In the genomic region with DNA sequence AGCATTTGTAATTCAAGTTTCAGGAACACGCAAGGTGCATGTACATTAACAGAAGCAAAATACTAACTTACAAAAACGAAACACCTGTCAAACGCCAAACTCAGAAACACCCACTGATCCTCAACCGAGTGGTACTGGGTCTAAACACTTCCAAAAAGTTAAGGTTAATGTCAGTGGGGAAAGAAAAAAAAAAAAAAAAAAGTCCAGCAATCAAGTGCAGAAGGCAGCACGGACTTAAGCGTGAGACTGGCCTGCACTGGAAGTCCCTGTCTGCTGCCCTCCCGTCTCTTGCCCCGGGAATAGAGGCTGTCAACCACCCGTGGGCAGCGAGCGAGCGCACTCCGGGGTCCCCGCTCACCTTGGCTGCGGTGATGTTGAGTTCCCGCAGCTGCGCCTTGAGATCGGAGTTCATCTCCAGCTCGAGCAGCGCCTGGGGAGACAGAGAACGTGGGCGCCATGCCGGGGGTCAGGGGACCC, we compare ENCODE assay signal across 8 mouse cellular contexts. TPM values are rescaled to one million over a fixed set of nuclear protein-coding genes. Genes with fewer than 3 reads are reported as not detected.
DNase-seq lines count a peak whose midpoint lies in the region; ATAC-seq and TF ChIP-seq lines count a peak whose summit lies in the region.

No protein-coding gene starts in this region.

- H3K27me3 ChIP-seq in neural tube, embryonic 11.5 days (ENCODE audit: control insufficient read depth, insufficient read depth, low read length): no peaks in the 10 kb centered on the region
- H3K27me3 ChIP-seq in liver, adult 2 months (ENCODE audit: control insufficient read depth, insufficient read depth, low read length): no peaks in the 10 kb centered on the region
- no peaks in the 10 kb centered on the region for H3K27me3 ChIP-seq in stomach, embryonic 16.5 days (ENCODE audit: control insufficient read depth, insufficient read depth, low read length)

- 2% methylated on average over 23 of the region's 23 CpGs for WGBS in neural tube, embryonic 11.5 days
- 2% methylated on average over 23 of the region's 23 CpGs for WGBS in liver, adult 2 months
- WGBS in stomach, embryonic 16.5 days: 2% methylated on average over 23 of the region's 23 CpGs

- no peaks in the 10 kb centered on the region for H3K9me3 ChIP-seq in neural tube, embryonic 11.5 days (ENCODE audit: control insufficient read depth, low read length)
- no peaks in the 10 kb centered on the region for H3K9me3 ChIP-seq in stomach, embryonic 16.5 days (replicated peaks; ENCODE audit: control insufficient read depth, low read length)

- no peak for TF ChIP-seq POLR2A in liver, adult 2 months (IDR thresholded peaks at IDR 0.05; ENCODE audit: extremely low read depth, insufficient read depth, low read length)

- peaks cover 24% of the 10 kb centered on the region for H3K36me3 ChIP-seq in neural tube, embryonic 11.5 days (ENCODE audit: control insufficient read depth, insufficient read depth, low read length)
- peaks cover 40% of the 10 kb centered on the region for H3K36me3 ChIP-seq in liver, adult 2 months (ENCODE audit: control insufficient read depth, insufficient read depth, low read length)
- peaks cover 28% of the 10 kb centered on the region for H3K36me3 ChIP-seq in stomach, embryonic 16.5 days (ENCODE audit: control insufficient read depth, insufficient read depth, low read length)

- H3K79me2 ChIP-seq in liver, adult 2 months (ENCODE audit: control insufficient read depth, insufficient read depth, low read length): peaks cover 9% of the 10 kb centered on the region; the same call in 1 of the 2 replicates

- peak overlapping the region; percentile 94 for H3K9ac ChIP-seq in neural tube, embryonic 11.5 days (ENCODE audit: low read length)
- H3K9ac ChIP-seq in liver, adult 2 months (ENCODE audit: low read depth, low read length): peak overlapping the region; percentile 94
- peak overlapping the region; percentile 99 for H3K9ac ChIP-seq in stomach, embryonic 16.5 days (ENCODE audit: low read length)

- DNase-seq in neural tube, embryonic 11.5 days (ENCODE audit: low spot score): no peak
- DNase-seq in neural tube, embryonic 10.5 days (ENCODE audit: extremely low spot score, low spot score): no peak
- DNase-seq in liver, adult 2 months (ENCODE audit: extremely low read depth, low read depth, low spot score): no peak
- no peak for DNase-seq in layer of hippocampus, postnatal 14 days (ENCODE audit: low spot score in 2 of 2)
- no peak for DNase-seq in urinary bladder, adult 2 months (ENCODE audit: low spot score)
- no peak for DNase-seq in lung, postnatal 25 days (ENCODE audit: low spot score)

- H3K4me1 ChIP-seq in neural tube, embryonic 11.5 days (ENCODE audit: control insufficient read depth, insufficient read depth, low read length): peaks cover 6% of the 10 kb centered on the region; the same call in 1 of the 2 replicates
- H3K4me1 ChIP-seq in liver, adult 2 months (ENCODE audit: control insufficient read depth, insufficient read depth, low read length): peaks cover 15% of the 10 kb centered on the region
- H3K4me1 ChIP-seq in stomach, embryonic 16.5 days (ENCODE audit: control insufficient read depth, insufficient read depth, low read length): peaks cover 18% of the 10 kb centered on the region

- peak overlapping the region; percentile 83 for H3K27ac ChIP-seq in neural tube, embryonic 11.5 days (ENCODE audit: low read depth, low read length)
- H3K27ac ChIP-seq in liver, adult 2 months (replicated peaks; ENCODE audit: insufficient read depth, low read depth, low read length): peak overlapping the region; percentile 44
- H3K27ac ChIP-seq in stomach, embryonic 16.5 days (ENCODE audit: low read length): peak overlapping the region; percentile 81

- H3K4me2 ChIP-seq in neural tube, embryonic 11.5 days (ENCODE audit: low read depth): peak overlapping the region; percentile 72
- H3K4me2 ChIP-seq in stomach, embryonic 16.5 days (ENCODE audit: low read depth, low read length): peak overlapping the region; percentile 93

- TF ChIP-seq CTCF in liver, adult 2 months (IDR thresholded peaks at IDR 0.05; ENCODE audit: low read depth, low read length): no peak

- ATAC-seq in neural tube, embryonic 11.5 days (ENCODE audit: insufficient read depth, low FRiP score, low TSS enrichment): peak; percentile 42
- ATAC-seq in erythroid progenitor cell, adult 5-6 weeks (replicated peaks; ENCODE audit: low FRiP score, poor library complexity, severe bottlenecking): peak; percentile 41; the same call in 1 of the 2 replicates
- ATAC-seq in stomach, embryonic 16.5 days (ENCODE audit: insufficient read depth, low FRiP score): no peak

- peak overlapping the region; percentile 82 for H3K4me3 ChIP-seq in neural tube, embryonic 11.5 days (ENCODE audit: low read depth, low read length)
- peak overlapping the region; percentile 77 for H3K4me3 ChIP-seq in liver, adult 2 months (ENCODE audit: insufficient read depth, low read depth, low read length)
- H3K4me3 ChIP-seq in stomach, embryonic 16.5 days (replicated peaks; ENCODE audit: low read length): peak overlapping the region; percentile 91

RNA-seq across cellular contexts. Expression of gene Rps7, which starts 0.7 kb away (rescaled TPM):
- polyA plus RNA-seq in neural tube, embryonic 11.5 days (2014; fragmentation: Nextera tagmentation; extraction: Ambion mirVana): 639 and 701 TPM in 2 replicates
- 586 and 840 TPM in 2 replicates for total RNA-seq in erythroid progenitor cell, adult 5-6 weeks (2015; ENCODE audit: low replicate concordance)
- total RNA-seq in erythroid progenitor cell, adult 5-6 weeks (2017; ENCODE audit: low replicate concordance): 645 and 703 TPM in 2 replicates
- 391 and 441 TPM in 2 replicates for total RNA-seq in liver, adult 2 months (2014; rRNA removed)
- 136 and 137 TPM in 2 replicates for polyA plus RNA-seq in liver, adult 2 months (2012; rRNA removed)
- 463 and 682 TPM in 2 replicates for polyA plus RNA-seq in stomach, embryonic 16.5 days (2015; fragmentation: Nextera tagmentation; extraction: Ambion mirVana)
- 100 to 1,000 TPM; 273 to 291 TPM for total RNA-seq in layer of hippocampus, postnatal 14 days (2021)
- 842 and 930 TPM in 2 replicates for polyA plus RNA-seq in urinary bladder, adult 2 months (2012; rRNA removed)

RNA-seq across cellular contexts. Expression of gene Colec11, which starts 11.9 kb away (rescaled TPM):
- polyA plus RNA-seq in neural tube, embryonic 11.5 days (2014; fragmentation: Nextera tagmentation; extraction: Ambion mirVana): 0.16 and 0.39 TPM in 2 replicates
- not detected in 2 replicates for total RNA-seq in erythroid progenitor cell, adult 5-6 weeks (2015; ENCODE audit: low replicate concordance)
- not detected in 2 replicates for total RNA-seq in erythroid progenitor cell, adult 5-6 weeks (2017; ENCODE audit: low replicate concordance)
- 57.1 and 67.2 TPM in 2 replicates for total RNA-seq in liver, adult 2 months (2014; rRNA removed)
- 33.8 and 37.9 TPM in 2 replicates for polyA plus RNA-seq in liver, adult 2 months (2012; rRNA removed)
- 1.5 and 1.6 TPM in 2 replicates for polyA plus RNA-seq in stomach, embryonic 16.5 days (2015; fragmentation: Nextera tagmentation; extraction: Ambion mirVana)
- under 1 TPM; 0.69 to 0.88 TPM for total RNA-seq in layer of hippocampus, postnatal 14 days (2021)
- polyA plus RNA-seq in urinary bladder, adult 2 months (2012; rRNA removed): 5.4 and 7.9 TPM in 2 replicates

RNA-seq across cellular contexts. Expression of gene Rnaseh1, which starts 14.3 kb away (rescaled TPM):
- 25.7 and 28.5 TPM in 2 replicates for polyA plus RNA-seq in neural tube, embryonic 11.5 days (2014; fragmentation: Nextera tagmentation; extraction: Ambion mirVana)
- total RNA-seq in erythroid progenitor cell, adult 5-6 weeks (2015; ENCODE audit: low replicate concordance): 8.8 and 11.9 TPM in 2 replicates
- 3.6 and 10.4 TPM in 2 replicates for total RNA-seq in erythroid progenitor cell, adult 5-6 weeks (2017; ENCODE audit: low replicate concordance)
- total RNA-seq in liver, adult 2 months (2014; rRNA removed): 4.4 and 4.7 TPM in 2 replicates
- 4.3 and 5.3 TPM in 2 replicates for polyA plus RNA-seq in liver, adult 2 months (2012; rRNA removed)
- 27.2 and 28.3 TPM in 2 replicates for polyA plus RNA-seq in stomach, embryonic 16.5 days (2015; fragmentation: Nextera tagmentation; extraction: Ambion mirVana)
- 10 to 100 TPM; 11.4 to 14.5 TPM for total RNA-seq in layer of hippocampus, postnatal 14 days (2021)
- polyA plus RNA-seq in urinary bladder, adult 2 months (2012; rRNA removed): 16.9 and 25.3 TPM in 2 replicates

RNA-seq across cellular contexts. Expression of gene Adi1, which starts 39.9 kb away (rescaled TPM):
- polyA plus RNA-seq in neural tube, embryonic 11.5 days (2014; fragmentation: Nextera tagmentation; extraction: Ambion mirVana): 43.8 and 48.8 TPM in 2 replicates
- 11.5 and 14.7 TPM in 2 replicates for total RNA-seq in erythroid progenitor cell, adult 5-6 weeks (2015; ENCODE audit: low replicate concordance)
- 3.1 and 7.7 TPM in 2 replicates for total RNA-seq in erythroid progenitor cell, adult 5-6 weeks (2017; ENCODE audit: low replicate concordance)
- total RNA-seq in liver, adult 2 months (2014; rRNA removed): 101 and 119 TPM in 2 replicates
- polyA plus RNA-seq in liver, adult 2 months (2012; rRNA removed): 56.4 and 61.8 TPM in 2 replicates
- polyA plus RNA-seq in stomach, embryonic 16.5 days (2015; fragmentation: Nextera tagmentation; extraction: Ambion mirVana): 80.7 and 85.1 TPM in 2 replicates
- total RNA-seq in layer of hippocampus, postnatal 14 days (2021): 10 to 100 TPM; 17.3 to 23.8 TPM
- polyA plus RNA-seq in urinary bladder, adult 2 months (2012; rRNA removed): 56.3 and 57.6 TPM in 2 replicates

RNA-seq across cellular contexts. Expression of gene Allc, which starts 52.8 kb away (rescaled TPM):
- not detected in 2 replicates for polyA plus RNA-seq in neural tube, embryonic 11.5 days (2014; fragmentation: Nextera tagmentation; extraction: Ambion mirVana)
- not detected in 2 replicates for total RNA-seq in erythroid progenitor cell, adult 5-6 weeks (2015; ENCODE audit: low replicate concordance)
- total RNA-seq in erythroid progenitor cell, adult 5-6 weeks (2017; ENCODE audit: low replicate concordance): not detected in 2 replicates
- not detected in 2 replicates for total RNA-seq in liver, adult 2 months (2014; rRNA removed)
- not detected in 2 replicates for polyA plus RNA-seq in liver, adult 2 months (2012; rRNA removed)
- polyA plus RNA-seq in stomach, embryonic 16.5 days (2015; fragmentation: Nextera tagmentation; extraction: Ambion mirVana): not detected in 2 replicates
- under 1 TPM; 0.74 to 0.78 TPM for total RNA-seq in layer of hippocampus, postnatal 14 days (2021)
- polyA plus RNA-seq in urinary bladder, adult 2 months (2012; rRNA removed): not detected in 2 replicates
